Mouse (Mus musculus) midbrain, embryonic 13.5 days (tissue): ENCODE data around the gene Galr3. TPM values are rescaled to one million over a fixed set of nuclear protein-coding genes. Genes with fewer than 3 reads are reported as not detected.

ENCODE experiments used
- ATAC-seq: fragments of 200-750 bp; cut with Nextera tagmentation; 2 replicates; pipeline ENCODE4 v1.8.0; 2017; ENCODE audit warnings: mild to moderate bottlenecking, moderate TSS enrichment, moderate library complexity
- H3K27ac ChIP-seq: fragments of 300-500 bp; sonication (generic); 2 replicates; pipeline ENCODE4 v1.5.1; 2015; ENCODE audit warnings: inconsistent platforms, mild to moderate bottlenecking, moderate library complexity
- H3K27me3 ChIP-seq: fragments of 300-500 bp; sonication (generic); 2 replicates; pipeline ENCODE4 v1.6.1; 2015; ENCODE audit warnings: mild to moderate bottlenecking, inconsistent platforms
- H3K36me3 ChIP-seq: fragments of 300-500 bp; sonication (generic); 2 replicates; pipeline ENCODE4 v1.6.1; 2015; ENCODE audit warnings: mild to moderate bottlenecking, inconsistent platforms
- H3K4me1 ChIP-seq: fragments of 300-500 bp; sonication (generic); replicated peaks from 2 replicates; pipeline ENCODE4 v1.6.1; 2015; ENCODE audit warnings: inconsistent platforms
- H3K4me2 ChIP-seq: fragments of 300-500 bp; sonication (generic); replicated peaks from 2 replicates; pipeline ENCODE4 v1.6.1; 2015; ENCODE audit warnings: moderate library complexity, mild to moderate bottlenecking, inconsistent platforms
- H3K4me3 ChIP-seq: fragments of 300-500 bp; sonication (generic); replicated peaks from 2 replicates; pipeline ENCODE4 v1.5.1; 2015; ENCODE audit warnings: mild to moderate bottlenecking, inconsistent platforms
- H3K9ac ChIP-seq: fragments of 300-500 bp; sonication (generic); replicated peaks from 2 replicates; pipeline ENCODE4 v1.6.1; 2015; ENCODE audit warnings: mild to moderate bottlenecking, inconsistent platforms
- H3K9me3 ChIP-seq: fragments of 300-500 bp; sonication (generic); 2 replicates; pipeline ENCODE4 v1.6.1; 2016; ENCODE audit warnings: mild to moderate bottlenecking, inconsistent platforms
- WGBS: fragments of 180-500 bp; shearing (Covaris S2); methylation state at CpG from one replicate; pipeline ENCODE4 v1.1.7; 2015; 5-methylcytosine and 5-hydroxymethylcytosine counted together
- polyA plus RNA-seq: library from polyadenylated mRNA; unstranded; fragments of >200 nt; fragmentation: Nextera tagmentation; extraction: Ambion mirVana; gene quantifications from 2 replicates; pipeline ENCODE4 v1.2.1, GENCODE M21; 2015

The Galr3 gene
- polyA plus RNA-seq, 1 experiment from 2014 or later, result not detected

- Histone ChIP-seq H3K9ac (peak overlapping the region; percentile 60), H3K36me3 (no peaks in the 10 kb centered on the region), H3K4me2 (peak overlapping the region; percentile 81), H3K4me1 (peaks cover 39% of the 10 kb centered on the region), H3K9me3 (no peaks in the 10 kb centered on the region), H3K27me3 (peaks cover 56% of the 10 kb centered on the region), H3K27ac (0 out of 2 replicates have a peak overlapping the region, but pooled peaks have one; percentile 17), H3K4me3 (peak overlapping the region; percentile 53)
- under 1% methylated on average over 96 of the region's 105 CpGs for whole genome bisulfite sequencing
- ATAC-seq, result peak; percentile 18; the same call in 1 of the 2 replicates
Observed at GRCm38 (mm10) chr15:79042721-79043491, 1.2 kb downstream of the Galr3 start.

- Histone ChIP-seq H3K4me3 (no peak overlapping the region), H3K36me3 (no peaks in the 10 kb centered on the region), H3K4me2 (no peak overlapping the region), H3K4me1 (peaks cover 31% of the 10 kb centered on the region), H3K9me3 (no peaks in the 10 kb centered on the region), H3K27me3 (peaks cover 49% of the 10 kb centered on the region), H3K27ac (no peak overlapping the region), H3K9ac (0 out of 2 replicates have a peak overlapping the region, but pooled peaks have one; percentile 32)
- ATAC-seq, result peak; percentile 69; the same call in 1 of the 2 replicates
- 8% methylated on average over 4 of the region's 4 CpGs for WGBS
Observed at GRCm38 (mm10) chr15:79044837-79045236, 3.2 kb downstream of the Galr3 start.

GRCm38 (mm10) chr15:79048186-79048585 lies 6.5 kb downstream of the Galr3 start:
- H3K4me1 ChIP-seq, result peaks cover 17% of the 10 kb centered on the region
- H3K27ac ChIP-seq, result no peak overlapping the region
- no peak for ATAC-seq
- peaks cover 13% of the 10 kb centered on the region for H3K36me3 ChIP-seq
- H3K4me3 ChIP-seq, result no peak overlapping the region
- 78% methylated on average over 4 of the region's 4 CpGs for WGBS
- H3K4me2 ChIP-seq, result no peak overlapping the region
- H3K9me3 ChIP-seq, result no peaks in the 10 kb centered on the region
- no peak overlapping the region for H3K9ac ChIP-seq
- H3K27me3 ChIP-seq, result peaks cover 15% of the 10 kb centered on the region

GRCm38 (mm10) chr15:79050160-79050845 lies 8.6 kb downstream of the Galr3 start:
- Histone ChIP-seq H3K4me1 (peaks cover 6% of the 10 kb centered on the region), H3K4me3 (no peak overlapping the region), H3K9ac (0 out of 2 replicates have a peak overlapping the region, but pooled peaks have one; percentile 41), H3K27me3 (no peaks in the 10 kb centered on the region), H3K27ac (no peak overlapping the region), H3K4me2 (no peak overlapping the region), H3K36me3 (peaks cover 34% of the 10 kb centered on the region), H3K9me3 (no peaks in the 10 kb centered on the region)
- ATAC-seq, result peak; percentile 55; the same call in 1 of the 2 replicates
- WGBS, result 60% methylated on average over 9 of the region's 9 CpGs

GRCm38 (mm10) chr15:79050964-79051363 lies 9.3 kb downstream of the Galr3 start:
- H3K4me1 ChIP-seq, result peaks cover 6% of the 10 kb centered on the region
- no peaks in the 10 kb centered on the region for H3K9me3 ChIP-seq
- H3K9ac ChIP-seq, result no peak overlapping the region
- peaks cover 41% of the 10 kb centered on the region for H3K36me3 ChIP-seq
- H3K4me3 ChIP-seq, result no peak overlapping the region
- H3K27me3 ChIP-seq, result no peaks in the 10 kb centered on the region
- H3K27ac ChIP-seq, result no peak overlapping the region
- ATAC-seq, result no peak
- no peak overlapping the region for H3K4me2 ChIP-seq
- WGBS, result 84% methylated on average over 2 of the region's 2 CpGs

GRCm38 (mm10) chr15:79051461-79052360 lies 10.0 kb downstream of the Galr3 start:
- ATAC-seq, result no peak
- 83% methylated on average over 13 of the region's 13 CpGs for WGBS
- Histone ChIP-seq H3K27ac (no peak overlapping the region), H3K4me1 (peaks cover 6% of the 10 kb centered on the region), H3K4me2 (no peak overlapping the region), H3K36me3 (peaks cover 48% of the 10 kb centered on the region), H3K4me3 (no peak overlapping the region), H3K27me3 (no peaks in the 10 kb centered on the region), H3K9me3 (no peaks in the 10 kb centered on the region), H3K9ac (no peak overlapping the region)

GRCm38 (mm10) chr15:79052366-79052765 lies 10.7 kb downstream of the Galr3 start:
- H3K36me3 ChIP-seq, result peaks cover 55% of the 10 kb centered on the region
- WGBS, result 76% methylated on average over 2 of the region's 2 CpGs

GRCm38 (mm10) chr15:79056601-79057000 lies 14.9 kb downstream of the Galr3 start:
- Histone ChIP-seq H3K9ac (no peak overlapping the region), H3K4me3 (no peak overlapping the region), H3K9me3 (no peaks in the 10 kb centered on the region), H3K4me2 (no peak overlapping the region), H3K27me3 (no peaks in the 10 kb centered on the region), H3K4me1 (peaks cover 9% of the 10 kb centered on the region), H3K36me3 (peaks cover 91% of the 10 kb centered on the region), H3K27ac (no peak overlapping the region)
- 94% methylated on average over 7 of the region's 7 CpGs for WGBS
- no peak for ATAC-seq

More at GRCm38 (mm10) chr15:79052366-79052765, 10.7 kb downstream of the Galr3 start:
- H3K27ac ChIP-seq, result no peak overlapping the region
- peaks cover 6% of the 10 kb centered on the region for H3K4me1 ChIP-seq
- no peak for ATAC-seq
- H3K9ac ChIP-seq, result no peak overlapping the region
- H3K4me3 ChIP-seq, result no peak overlapping the region
- H3K4me2 ChIP-seq, result no peak overlapping the region
- no peaks in the 10 kb centered on the region for H3K27me3 ChIP-seq
- no peaks in the 10 kb centered on the region for H3K9me3 ChIP-seq

GRCm38 (mm10) chr15:79057850-79058249 lies 16.2 kb downstream of the Galr3 start:
- H3K4me1 ChIP-seq, result peaks cover 16% of the 10 kb centered on the region
- no peaks in the 10 kb centered on the region for H3K9me3 ChIP-seq
- H3K27me3 ChIP-seq, result no peaks in the 10 kb centered on the region
- H3K36me3 ChIP-seq, result peaks cover 82% of the 10 kb centered on the region
- H3K27ac ChIP-seq, result no peak overlapping the region
- H3K4me3 ChIP-seq, result no peak overlapping the region
- H3K9ac ChIP-seq, result no peak overlapping the region
- 90% methylated on average over 6 of the region's 6 CpGs for WGBS
- ATAC-seq, result no peak
- H3K4me2 ChIP-seq, result no peak overlapping the region

- Histone ChIP-seq H3K4me3 (peak overlapping the region; percentile 84), H3K4me2 (peak overlapping the region; percentile 83; the same call in 1 of the 2 replicates), H3K9ac (no peak overlapping the region), H3K4me1 (peaks cover 21% of the 10 kb centered on the region), H3K9me3 (no peaks in the 10 kb centered on the region), H3K27me3 (no peaks in the 10 kb centered on the region), H3K36me3 (peaks cover 50% of the 10 kb centered on the region), H3K27ac (no peak overlapping the region)
- WGBS, result 84% methylated on average over 14 of the region's 14 CpGs
- no peak for ATAC-seq
Observed at GRCm38 (mm10) chr15:79060887-79061565, 19.3 kb downstream of the Galr3 start.
